Mouse (Mus musculus) heart, adult 18-20 months (tissue): Measurements from ENCODE around the gene Elmo1. TPM values are rescaled to one million over a fixed set of nuclear protein-coding genes. Genes with fewer than 3 reads are reported as not detected.

Experiments
- DNase-seq, 2 experiments: peaks; one replicate each; pipeline ENCODE4 v3.0.0; 2021 to 2022; ENCODE audit warnings: mixed read lengths in 1 of 2
- total RNA-seq, 2 experiments: library from RNA; stranded (reverse); gene quantifications; 2 replicates each; pipeline ENCODE4 v1.2.3; 2021

The Elmo1 gene
- total RNA-seq, 2 experiments from 2014 or later = 7.6 to 9.1 TPM

- DNase-seq = no peak
These were observed 66.7 kb downstream of the Elmo1 start for GRCm38 (mm10) chr13:20157059-20157458.

- no peak for DNase-seq
These were observed 67.1 kb downstream of the Elmo1 start for GRCm38 (mm10) chr13:20157529-20157928.

DNA sequence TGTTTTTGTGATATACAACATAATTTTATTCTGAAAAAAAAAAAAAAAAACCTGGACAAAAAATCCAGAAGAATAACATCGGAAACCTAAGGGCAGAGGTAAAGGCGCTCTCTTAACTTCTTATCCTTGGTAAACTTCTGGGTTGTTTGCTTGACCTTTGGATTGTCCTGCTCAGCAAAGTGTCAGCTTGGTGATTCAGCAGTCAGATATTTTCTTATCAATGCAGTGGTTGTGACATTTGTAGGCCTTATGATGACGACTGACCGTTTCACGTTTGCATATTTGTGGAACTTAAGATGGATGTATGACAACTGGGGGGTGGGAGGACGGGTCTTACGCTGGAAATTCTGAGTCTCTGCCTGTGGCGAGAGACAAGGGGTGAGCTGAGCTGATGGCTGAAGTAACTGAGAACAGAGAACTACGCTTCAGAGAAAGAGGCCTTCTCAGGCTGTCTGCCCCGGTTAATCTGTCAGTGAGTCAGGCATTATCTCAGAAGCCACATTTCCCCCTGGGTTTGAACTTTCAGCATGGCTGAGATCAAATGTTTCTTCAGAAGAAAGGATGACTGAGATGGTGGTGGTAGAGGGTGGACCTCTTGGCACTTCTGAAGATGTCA, 73.1 kb downstream of the Elmo1 start:
- DNase-seq = no peak

- DNase-seq = no peak
These were observed 74.4 kb downstream of the Elmo1 start for GRCm38 (mm10) chr13:20164837-20165236.

GRCm38 (mm10) chr13:20173987-20174654, 83.7 kb downstream of the Elmo1 start:
- DNase-seq = peak; percentile 74 to 85

DNA sequence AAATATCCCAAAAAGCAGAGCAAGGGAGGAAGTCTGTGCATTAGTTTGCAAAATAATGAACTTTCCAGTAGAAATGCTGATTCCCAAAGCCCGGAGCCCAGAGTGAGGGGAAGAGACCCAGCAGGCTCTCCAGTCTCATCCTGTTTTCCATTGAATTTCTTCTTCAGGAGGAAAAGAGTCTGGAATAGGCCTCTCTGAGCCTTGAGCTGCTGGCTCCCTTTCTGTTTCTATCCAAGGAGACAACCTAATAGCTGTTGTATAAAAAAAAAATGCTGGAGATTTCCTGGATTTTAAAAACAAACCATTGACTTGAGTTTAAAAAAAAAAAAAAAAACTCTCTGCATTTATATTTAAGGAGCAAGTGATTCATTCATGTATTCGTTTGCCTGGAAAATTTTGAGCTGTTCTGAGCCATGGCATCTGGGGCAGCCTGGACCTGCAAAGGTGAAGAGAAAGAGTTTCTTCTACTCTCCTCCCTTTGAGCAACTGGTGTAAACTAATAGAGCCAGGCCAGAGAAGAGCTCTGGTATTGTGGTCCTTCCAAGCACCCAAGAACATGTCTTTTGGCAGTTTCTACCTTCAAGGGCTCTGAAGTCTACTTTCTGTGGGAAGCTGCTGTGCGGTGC, 84.4 kb downstream of the Elmo1 start:
- no peak for DNase-seq

DNA sequence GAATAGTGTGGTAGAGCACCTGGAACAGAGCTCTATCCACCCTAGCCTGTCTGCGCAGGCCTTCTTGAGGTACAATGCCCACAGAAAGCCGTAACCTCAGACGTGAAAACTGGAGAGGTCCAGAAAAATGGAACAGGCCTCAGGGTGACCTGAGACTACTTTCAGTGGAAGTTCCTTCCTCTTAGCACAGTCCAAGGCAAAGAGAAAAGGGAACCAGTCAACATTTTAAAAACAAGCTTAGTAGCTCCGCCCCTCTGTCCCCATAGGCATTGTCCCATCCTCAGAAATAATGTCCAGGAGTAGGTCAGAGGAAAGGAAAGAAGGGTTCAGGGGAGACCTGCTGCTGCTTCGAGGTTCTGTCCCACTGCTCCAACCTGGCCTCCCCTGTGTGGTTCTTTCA, 90.3 kb downstream of the Elmo1 start:
- DNase-seq = no peak

GRCm38 (mm10) chr13:20181321-20181720, 90.9 kb downstream of the Elmo1 start:
- DNase-seq = peak; percentile 49 to 80

DNA sequence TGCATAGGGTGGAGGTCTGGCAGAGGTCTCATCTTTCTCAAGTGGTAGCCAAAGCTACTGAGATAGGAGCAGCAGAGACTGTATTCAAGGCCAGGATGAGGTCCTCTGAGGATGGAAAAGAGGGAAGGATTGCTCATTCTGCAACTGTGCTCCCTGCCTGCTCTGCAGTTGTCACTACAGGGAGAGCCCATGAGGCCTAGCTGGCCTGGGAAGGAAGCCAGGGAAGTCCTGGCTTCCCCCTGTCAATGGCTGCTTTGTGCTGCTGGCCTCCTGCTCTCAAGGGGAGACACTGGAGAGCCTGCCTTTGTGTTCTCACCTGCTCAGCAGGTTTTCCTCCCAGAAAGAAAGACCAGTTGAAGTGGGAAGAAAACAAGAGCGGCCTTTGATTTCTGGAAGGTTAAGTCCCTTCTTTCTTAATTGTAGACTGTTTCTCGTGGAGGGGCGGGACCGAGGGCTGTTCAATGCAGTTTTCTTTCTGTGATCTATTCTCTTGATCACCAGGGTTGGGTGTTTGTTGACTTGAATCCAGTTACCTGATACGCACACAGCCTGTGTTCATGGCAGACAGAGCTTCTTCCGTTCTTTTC, 91.9 kb downstream of the Elmo1 start:
- peak; percentile 53 to 75 for DNase-seq

DNA sequence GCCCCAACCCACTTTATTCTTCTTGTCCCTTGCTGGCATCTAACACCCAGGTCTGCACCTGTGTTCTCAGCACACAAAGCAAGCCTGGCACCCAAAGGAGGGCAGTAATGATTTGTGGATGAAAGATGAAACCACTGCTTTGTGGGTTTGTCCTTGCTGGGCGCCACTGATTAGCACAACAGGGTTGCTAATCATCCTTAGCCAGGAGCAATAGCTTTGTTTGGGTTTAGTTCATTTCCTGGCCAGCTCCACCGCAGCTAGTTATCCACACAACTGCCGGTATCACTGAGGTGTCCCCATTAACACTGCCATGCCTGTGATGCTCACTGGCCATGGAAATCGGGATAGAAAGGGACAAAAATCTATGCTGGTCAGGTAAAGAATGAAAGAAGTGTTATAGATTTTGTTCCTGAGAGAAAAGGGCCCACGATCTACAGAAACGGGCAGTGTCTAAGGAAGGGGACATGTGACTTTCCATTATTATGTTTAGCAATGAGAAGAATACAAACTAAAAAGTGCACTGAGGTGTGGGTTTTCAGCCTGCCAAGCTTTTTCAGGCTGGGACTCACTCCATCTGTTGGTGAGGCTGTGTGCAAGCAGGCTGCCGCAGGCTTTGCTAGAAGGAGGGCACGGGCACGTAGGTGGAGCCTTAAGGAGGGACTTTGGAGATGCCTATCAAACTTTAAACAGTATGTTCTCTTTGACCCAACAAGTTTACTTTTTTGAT, 93.3 kb downstream of the Elmo1 start:
- no peak for DNase-seq

- DNase-seq = peak; percentile 50 to 71
These were observed 94.0 kb downstream of the Elmo1 start for GRCm38 (mm10) chr13:20184239-20185033.

DNA sequence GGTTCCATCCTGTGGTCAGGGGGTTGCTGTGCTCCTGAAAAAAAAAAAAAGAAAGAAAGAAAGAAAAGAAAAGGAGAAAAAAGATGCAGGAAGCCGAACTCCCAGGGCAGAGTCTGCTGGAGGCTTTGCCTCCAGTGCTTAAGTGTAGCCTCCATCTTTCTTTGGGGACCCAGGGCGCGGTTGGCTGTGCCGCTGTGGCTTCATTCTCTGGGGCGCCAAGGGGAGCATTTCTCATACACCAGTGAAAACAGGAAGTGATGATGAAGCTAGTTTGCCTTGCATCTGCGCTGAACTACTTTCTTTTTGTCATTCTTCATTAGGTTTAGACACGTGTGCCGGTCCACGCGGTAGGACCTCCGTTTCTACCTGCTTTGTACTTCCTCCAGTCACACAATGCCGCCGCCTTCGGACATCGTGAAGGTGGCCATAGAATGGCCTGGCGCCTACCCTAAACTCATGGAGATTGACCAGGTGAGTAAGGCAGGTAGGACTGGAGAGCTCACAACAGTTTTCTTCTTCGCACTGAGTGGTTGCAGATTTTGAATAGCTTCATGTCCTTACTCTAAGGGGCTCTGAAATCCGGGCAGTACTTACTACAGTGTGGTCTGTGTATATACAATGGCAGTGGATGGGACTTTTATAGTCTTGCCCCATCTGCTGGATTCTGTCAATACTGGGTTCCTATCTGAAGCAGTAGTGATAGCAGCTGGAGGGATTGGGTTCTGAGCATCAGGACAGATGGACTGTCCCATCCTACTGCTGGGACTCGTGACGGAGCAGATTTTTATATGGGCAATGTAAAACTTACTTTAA, 94.8 kb downstream of the Elmo1 start:
- DNase-seq = peak in 1 of 2 experiments; percentile 58

GRCm38 (mm10) chr13:20185847-20186213, 95.4 kb downstream of the Elmo1 start:
- no peak for DNase-seq

DNA sequence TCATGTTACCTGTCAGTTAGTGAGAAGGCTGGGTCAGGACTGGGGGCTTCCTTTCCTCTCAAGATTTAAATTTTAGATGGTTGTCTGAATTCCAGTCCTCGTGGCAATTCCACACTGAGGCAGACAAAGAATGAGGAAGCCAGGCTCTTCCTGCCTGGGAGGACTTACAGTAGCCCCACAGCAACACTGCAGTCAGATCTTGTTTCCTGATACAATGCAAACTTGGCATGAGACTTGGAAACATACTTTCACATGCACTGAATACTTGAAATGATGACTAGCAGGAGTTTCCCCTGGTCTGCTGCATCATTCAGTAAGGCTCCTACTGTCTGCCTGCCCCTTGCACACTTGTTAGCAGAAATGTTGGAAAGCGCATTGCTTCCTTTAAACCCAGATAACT, 97.3 kb downstream of the Elmo1 start:
- DNase-seq = no peak

GRCm38 (mm10) chr13:20192009-20192584, 101.7 kb downstream of the Elmo1 start:
- no peak for DNase-seq

GRCm38 (mm10) chr13:20200582-20200981, 110.2 kb downstream of the Elmo1 start:
- no peak for DNase-seq

DNA sequence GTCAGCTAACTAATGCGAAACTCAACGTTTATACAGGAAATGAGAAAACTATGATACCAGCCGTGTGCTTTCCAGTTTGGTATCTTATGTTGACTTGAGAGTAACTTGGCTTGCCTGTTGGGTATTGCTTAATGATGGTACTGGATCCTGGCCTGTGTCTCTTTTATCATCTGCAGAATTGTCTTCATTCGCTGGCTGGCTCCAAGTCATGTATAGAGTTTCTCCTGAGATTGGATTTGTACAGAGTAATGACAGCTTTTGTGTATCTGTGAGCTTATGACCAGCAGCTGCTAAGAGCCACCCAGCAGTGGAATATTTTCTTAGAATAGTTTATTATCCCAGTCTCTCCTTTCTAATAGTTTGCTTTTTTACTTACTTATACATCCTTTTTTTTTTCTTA, 112.2 kb downstream of the Elmo1 start:
- DNase-seq = no peak

GRCm38 (mm10) chr13:20204165-20204564, 113.8 kb downstream of the Elmo1 start:
- DNase-seq = no peak

GRCm38 (mm10) chr13:20205007-20205745, 114.8 kb downstream of the Elmo1 start:
- DNase-seq = peak in 1 of 2 experiments; percentile 44

GRCm38 (mm10) chr13:20205746-20206145, 115.3 kb downstream of the Elmo1 start:
- no peak for DNase-seq
